Mouse (Mus musculus) kidney, adult 8-10 months (tissue): ENCODE measurements at regions not wholly inside any gene's neighbourhood (a gene's known extent, or its start where the extent isn't known, plus 50 kb on each side); places are given as distances from the start of the nearest gene placed in this dataset.

Source experiments
- DNase-seq, 2 experiments: peaks; one replicate each; pipeline ENCODE4 v3.0.0; 2022

GRCm38 (mm10) chr1:45575131-45575530, 72.0 kb upstream of the Col5a2 start:
- no peak for DNase-seq

- no peak for DNase-seq
Observed at GRCm38 (mm10) chr1:45580466-45580865, 77.4 kb upstream of the Col5a2 start.

GRCm38 (mm10) chr1:45587351-45588025, 84.4 kb upstream of the Col5a2 start:
- DNase-seq: no peak

DNA sequence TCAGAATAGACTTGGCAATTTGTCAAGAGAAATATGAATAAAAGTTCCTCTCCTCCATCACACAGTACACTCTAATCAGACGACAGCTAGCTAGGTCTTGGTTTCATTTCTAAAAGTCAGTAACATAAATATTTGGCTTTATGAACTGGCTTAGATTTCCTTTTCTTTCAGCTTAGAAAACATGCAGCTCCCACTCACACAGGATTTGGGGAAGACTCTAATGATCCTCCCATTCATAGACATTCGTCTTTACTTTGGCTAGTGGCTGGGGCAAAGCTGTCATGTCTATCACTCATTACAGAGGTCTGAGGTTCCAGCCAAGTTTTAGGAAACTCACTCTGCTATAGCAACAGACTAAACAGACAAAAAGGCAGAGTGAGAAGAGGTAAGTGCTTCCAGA, 94.2 kb upstream of the Col5a2 start:
- DNase-seq: no peak

DNA sequence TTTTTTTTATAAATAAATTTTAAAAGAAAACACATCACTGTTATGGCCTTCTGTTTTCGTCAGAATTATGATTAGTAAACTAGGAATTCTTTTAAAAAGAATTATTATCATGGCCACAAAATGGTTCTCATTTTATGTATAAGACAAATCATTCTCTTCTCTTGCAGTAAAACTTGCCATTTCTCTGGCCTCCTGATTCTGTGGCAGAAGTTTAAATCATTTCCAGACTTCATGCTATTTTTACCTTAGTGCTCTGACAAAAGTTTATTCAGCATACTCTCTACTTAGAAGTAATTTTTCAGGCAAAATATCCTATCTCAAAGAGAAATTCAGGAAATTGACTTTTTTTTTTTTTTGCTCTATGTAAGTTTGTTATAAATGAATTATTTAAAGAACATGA, 96.3 kb upstream of the Col5a2 start:
- DNase-seq: no peak

DNA sequence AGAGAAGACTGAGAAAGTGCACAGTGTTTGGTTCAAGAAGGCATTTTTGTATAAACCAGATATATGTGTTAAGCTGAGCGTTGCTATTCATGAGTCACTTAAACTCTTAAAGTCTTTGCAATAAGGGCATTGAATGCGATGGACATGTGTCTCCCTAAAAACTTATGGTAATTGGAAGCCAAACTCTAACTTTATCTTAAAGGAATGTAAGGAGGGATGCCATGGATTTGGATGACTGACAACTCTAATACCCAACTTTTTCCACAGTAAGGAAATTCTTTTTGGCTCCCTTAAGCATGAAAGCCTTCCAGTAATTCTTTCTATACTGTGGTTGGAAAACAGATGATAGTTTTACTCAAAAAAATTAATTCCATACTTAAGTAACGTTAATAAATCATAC, 96.9 kb upstream of the Col5a2 start:
- no peak for DNase-seq

- DNase-seq: no peak
Observed at GRCm38 (mm10) chr1:45605571-45605970, 102.5 kb upstream of the Col5a2 start.

- no peak for DNase-seq
Observed at GRCm38 (mm10) chr1:45608316-45608715, 105.2 kb upstream of the Col5a2 start.

- DNase-seq: no peak
Observed at GRCm38 (mm10) chr1:45619008-45619407, 115.9 kb upstream of the Col5a2 start.

DNA sequence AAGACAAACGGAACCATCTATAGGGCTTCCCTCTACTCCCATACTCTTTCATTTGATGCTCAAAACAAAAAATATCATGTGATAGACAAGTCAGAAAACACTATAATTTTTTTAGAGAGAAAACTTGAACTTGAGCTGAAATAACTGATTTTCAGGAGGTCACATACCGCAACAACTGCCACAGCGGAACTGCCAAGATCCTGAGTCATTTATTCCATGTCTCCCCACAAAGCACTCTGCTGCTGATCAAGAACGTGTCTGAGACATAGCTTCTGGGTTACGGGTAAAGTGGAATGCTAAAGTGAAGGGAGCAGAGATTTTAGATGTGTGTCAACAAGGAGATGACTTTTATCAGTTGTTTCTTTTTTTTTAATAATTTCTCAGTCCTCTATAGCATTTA, 122.8 kb upstream of the Col5a2 start:
- no peak for DNase-seq

DNA sequence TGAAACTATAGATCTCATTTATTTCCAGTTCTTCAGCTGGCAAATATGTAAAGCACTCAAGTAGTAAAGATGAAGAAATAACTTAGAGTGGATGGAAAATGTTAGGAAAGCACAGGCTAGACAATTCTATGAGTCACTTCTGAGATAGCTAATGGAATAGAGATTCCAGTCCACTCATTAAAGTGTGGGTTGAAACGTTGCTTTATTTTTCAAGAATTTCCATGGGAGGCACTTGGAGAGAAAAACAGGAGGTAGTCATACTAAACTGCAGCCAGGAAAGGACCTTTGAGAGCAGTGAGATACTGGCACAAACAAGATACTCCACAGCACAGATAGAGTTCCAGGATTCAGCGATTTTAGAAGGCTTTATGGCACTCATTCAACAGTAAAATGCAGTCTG, 123.7 kb upstream of the Col5a2 start:
- no peak for DNase-seq

DNA sequence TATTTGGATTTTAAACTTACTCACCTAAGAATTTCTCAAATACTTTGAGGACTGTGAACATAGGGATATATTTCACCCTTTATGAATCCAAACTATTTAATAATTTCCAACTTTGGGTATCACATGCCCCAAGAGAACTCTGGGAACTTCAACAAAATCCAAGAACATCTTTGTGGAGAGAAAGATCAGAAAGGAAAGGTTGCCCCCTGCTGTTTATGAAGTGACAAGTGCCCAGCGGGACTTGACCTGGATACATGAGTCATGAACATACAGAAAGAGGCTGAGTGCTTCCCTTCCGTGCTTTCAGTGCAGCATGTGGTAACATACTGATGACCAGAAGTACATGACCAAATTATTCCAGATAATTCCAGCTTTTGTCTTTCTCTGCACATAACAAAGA, 124.8 kb upstream of the Col5a2 start:
- peak; percentile 18 to 19 for DNase-seq

DNA sequence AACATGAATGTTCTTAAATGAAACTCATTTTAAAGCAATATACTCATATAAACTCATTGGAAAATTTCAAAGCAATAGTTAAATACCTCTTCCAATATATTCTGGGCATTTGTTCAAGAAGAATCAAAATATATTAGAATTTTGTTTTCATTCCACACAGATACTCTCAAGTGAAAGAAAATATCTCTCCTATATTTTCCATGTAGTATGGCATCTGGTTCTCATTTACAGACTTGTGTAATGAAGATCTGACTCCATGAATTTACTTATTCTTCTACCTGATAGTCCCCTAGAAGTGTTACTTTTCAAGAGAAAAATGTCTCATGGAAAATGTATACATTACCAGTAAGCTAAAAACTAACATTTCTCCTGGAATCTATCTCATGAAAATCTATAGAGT, 144.2 kb upstream of the Col5a2 start:
- DNase-seq: no peak

GRCm38 (mm10) chr1:45653248-45653647, 141.7 kb upstream of the Wdr75 start:
- DNase-seq: no peak

DNA sequence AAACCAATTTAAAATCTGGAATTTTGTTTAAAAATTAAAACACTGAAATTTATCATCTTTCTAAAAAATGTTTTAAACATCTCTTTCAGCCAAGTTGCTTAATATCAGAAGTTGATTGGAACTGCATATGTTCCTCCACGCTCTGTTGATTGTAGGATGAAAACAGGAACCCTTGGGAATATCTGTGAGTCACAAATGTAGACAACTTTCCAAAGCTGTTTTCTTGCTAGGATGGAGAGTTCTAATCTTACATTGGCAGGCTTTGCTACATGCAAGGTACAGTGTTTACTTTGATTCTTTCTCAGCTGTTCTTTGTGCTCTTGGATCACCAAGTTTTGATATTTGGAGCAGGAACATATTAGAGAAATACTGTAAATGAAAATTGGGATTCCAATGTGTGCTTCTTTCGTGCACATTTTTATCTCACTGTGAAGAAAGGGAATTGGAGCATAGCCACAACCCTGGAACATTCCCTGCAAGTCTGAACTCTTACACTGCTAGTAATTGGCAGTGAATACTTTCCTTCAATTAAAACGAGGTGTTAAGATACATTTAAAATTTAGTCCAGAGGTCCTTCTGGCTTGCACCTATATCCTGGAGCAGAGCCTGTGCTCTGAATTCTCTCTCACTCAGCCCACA, 131.0 kb upstream of the Wdr75 start:
- no peak for DNase-seq

DNA sequence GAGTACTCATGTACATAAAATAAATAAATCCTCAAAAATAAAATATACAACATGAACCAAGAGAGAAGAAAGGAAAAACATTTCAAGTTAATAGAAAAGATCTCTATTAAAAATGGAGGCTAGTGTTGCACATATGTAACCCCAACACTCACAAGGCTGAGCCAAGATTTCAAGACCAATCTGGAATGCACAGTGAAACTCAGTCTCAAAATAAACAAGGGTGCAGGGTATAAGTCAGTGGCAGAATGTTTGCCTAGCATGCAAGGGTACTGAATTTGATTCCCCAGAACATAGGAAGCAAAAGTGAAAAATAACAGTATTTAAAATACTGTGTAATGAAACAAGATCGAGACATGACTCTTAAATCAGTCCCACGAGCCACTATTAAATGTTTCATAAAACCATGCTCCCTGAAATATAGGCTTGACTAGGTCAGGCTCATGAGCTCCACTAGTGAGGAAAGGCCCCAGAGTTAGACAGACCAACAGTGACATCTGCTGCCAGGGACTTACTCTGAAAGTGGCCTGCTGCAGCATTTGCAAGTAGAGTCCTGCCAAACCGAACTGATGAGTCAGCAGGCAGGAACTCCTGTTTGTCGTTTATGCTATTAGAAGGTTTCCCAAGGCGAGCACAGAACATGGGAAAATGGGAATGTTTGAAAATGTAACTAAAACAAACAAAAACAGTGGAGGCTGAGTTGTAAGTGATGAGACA, 122.4 kb upstream of the Wdr75 start:
- peak; percentile 41 to 51 for DNase-seq

DNA sequence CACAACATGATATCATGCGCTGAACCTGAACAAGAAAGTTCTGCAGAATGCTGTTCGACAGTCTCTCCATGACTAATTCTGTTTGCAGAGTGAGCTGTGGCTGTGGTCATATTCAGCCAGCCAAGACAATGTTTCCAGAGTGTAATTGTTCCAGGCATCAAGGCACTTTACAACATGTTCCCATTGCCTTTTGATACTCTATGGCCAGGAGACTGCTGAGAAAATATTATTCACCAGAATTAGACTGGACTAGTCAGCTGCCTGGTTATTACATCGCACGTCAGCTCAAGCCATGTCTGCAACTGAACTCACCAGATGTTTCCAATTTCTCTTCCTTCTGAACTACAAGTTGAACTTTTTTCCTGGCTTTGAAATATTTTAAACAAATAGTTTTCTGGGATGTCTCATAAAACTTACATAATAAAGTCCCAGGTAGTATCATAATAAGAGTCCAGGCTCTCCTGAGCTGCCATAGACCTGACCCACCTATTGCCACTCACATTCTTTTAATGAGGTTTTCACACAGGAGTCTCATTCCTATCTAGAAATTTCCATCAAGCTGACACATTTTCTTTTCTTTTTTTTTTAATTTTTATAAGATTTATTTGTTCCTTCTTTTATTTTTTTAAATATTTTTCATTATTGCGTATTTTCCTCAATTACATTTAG, 119.1 kb upstream of the Wdr75 start:
- DNase-seq: no peak

- no peak for DNase-seq
Observed at GRCm38 (mm10) chr1:45679964-45680709, 114.8 kb upstream of the Wdr75 start.

DNA sequence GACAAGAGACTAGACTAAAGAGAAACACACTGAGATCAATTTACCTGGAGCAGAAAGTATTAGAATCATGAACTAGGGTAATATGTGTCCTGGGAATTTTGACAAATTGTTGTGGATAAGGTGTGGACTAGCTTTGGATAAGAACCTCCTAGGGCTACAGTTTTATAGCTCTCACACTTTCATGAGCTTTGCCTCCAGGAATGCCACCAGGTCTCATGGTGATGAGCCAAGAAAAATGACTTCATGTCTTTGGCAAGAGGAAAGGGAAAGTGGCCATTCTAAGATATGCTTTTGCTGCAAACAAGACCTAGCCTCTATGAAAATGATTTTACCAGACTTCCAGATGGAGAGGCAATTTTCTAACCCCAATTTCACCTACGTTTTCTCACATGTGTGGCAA, 94.1 kb upstream of the Wdr75 start:
- no peak for DNase-seq

DNA sequence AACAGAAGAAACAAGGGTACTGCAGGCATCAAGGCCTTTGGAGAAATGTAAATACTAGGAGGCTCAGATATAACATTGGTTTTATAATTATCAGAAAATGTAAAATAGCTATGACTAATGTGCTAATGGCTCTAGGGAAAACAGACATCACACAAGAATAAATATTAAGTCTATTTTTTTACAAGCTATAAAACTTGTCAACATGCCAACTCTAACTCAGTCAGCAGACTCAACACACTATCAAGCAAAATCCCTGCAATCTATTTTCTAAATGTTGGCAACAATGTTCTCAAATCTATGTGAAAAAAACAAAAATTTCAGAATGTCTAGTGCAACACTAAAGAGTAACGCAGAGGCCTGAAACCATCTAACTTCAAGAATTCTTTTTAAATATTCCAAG, 93.5 kb upstream of the Wdr75 start:
- no peak for DNase-seq

DNA sequence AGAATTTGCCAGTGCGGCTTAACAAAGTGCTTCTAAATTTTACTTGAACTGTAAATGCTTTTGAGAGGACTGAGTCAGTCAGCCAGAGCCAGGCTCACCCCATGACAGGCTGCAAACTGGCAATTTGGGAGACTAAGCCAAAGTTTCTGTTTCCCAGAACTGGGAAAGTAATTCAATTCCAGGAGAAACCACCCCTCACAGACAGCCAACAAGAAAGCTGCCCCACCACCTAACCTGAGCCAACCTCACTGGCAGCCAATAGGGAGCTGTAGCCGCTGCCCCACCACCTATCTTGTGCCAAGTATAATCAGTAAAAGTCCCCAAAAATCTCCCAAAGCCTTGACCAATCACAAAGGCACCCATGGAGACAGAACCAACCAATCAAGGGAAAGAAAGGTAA, 71.6 kb upstream of the Wdr75 start:
- DNase-seq: no peak

DNA sequence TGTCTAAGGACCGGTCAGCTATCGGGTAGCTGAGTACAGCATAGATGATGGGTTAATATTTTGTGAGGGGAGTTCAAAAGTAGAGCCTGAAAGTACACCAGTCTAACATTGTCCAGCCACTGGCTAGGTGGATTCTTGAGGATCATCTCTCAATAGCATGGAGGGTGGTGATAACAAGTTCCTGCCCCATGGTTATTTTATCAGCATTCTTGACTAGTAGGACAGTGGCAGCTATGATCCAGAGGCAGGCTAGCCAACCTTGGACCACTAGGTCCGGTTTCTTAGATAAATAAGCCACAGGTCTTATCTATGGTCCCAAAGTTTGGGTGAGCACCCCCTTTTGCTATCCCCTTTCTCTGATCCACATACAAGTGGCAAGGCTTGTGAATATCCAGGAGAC, 62.0 kb upstream of the Wdr75 start:
- DNase-seq: no peak

- no peak for DNase-seq
Observed at GRCm38 (mm10) chr1:45745136-45745535, 49.8 kb upstream of the Wdr75 start.
